Mouse (Mus musculus) CD4-positive helper T cell, adult 2 months (primary cell): ENCODE data around the gene Rassf3.

Experiments
- DNase-seq: peaks from one replicate; pipeline ENCODE4 v3.0.0-alpha.2; 2012; ENCODE audit warnings: low read depth, missing footprints, low spot score

Gene Rassf3

GRCm38 (mm10) chr10:121476190-121476967 lies at the start of gene Rassf3:
Gene Rassf3 (minus strand): TSS chr10:121476347.
- peak; percentile 96 for DNase-seq

GRCm38 (mm10) chr10:121520923-121521585 lies 44.9 kb upstream of the Rassf3 start:
- DNase-seq = peak; percentile 43

GRCm38 (mm10) chr10:121519710-121520109 lies 43.6 kb upstream of the Rassf3 start:
- no peak for DNase-seq

GRCm38 (mm10) chr10:121516008-121516600 lies 40.0 kb upstream of the Rassf3 start:
- DNase-seq = peak; percentile 65

- no peak for DNase-seq
Observed at GRCm38 (mm10) chr10:121509751-121510643, 33.9 kb upstream of the Rassf3 start.

GRCm38 (mm10) chr10:121507755-121508544 lies 31.8 kb upstream of the Rassf3 start:
- DNase-seq = peak; percentile 45

- peak; percentile 91 for DNase-seq
Observed at GRCm38 (mm10) chr10:121506731-121507583, 30.8 kb upstream of the Rassf3 start.

GRCm38 (mm10) chr10:121505929-121506328 lies 29.8 kb upstream of the Rassf3 start:
- DNase-seq = peak; percentile 45

GRCm38 (mm10) chr10:121504973-121505911 lies 29.1 kb upstream of the Rassf3 start:
- DNase-seq = peak; percentile 86

- DNase-seq = peak; percentile 62
Observed at GRCm38 (mm10) chr10:121501160-121501559, 25.0 kb upstream of the Rassf3 start.

GRCm38 (mm10) chr10:121500034-121500433 lies 23.9 kb upstream of the Rassf3 start:
- DNase-seq = no peak

- DNase-seq = no peak
Observed at GRCm38 (mm10) chr10:121499063-121499462, 22.9 kb upstream of the Rassf3 start.

GRCm38 (mm10) chr10:121498481-121498904 lies 22.3 kb upstream of the Rassf3 start:
- DNase-seq = no peak

- peak; percentile 38 for DNase-seq
Observed at GRCm38 (mm10) chr10:121497968-121498367, 21.8 kb upstream of the Rassf3 start.

GRCm38 (mm10) chr10:121496616-121497015 lies 20.5 kb upstream of the Rassf3 start:
- peak; percentile 25 for DNase-seq

GRCm38 (mm10) chr10:121494163-121494425 lies 17.9 kb upstream of the Rassf3 start:
- DNase-seq = peak; percentile 62

GRCm38 (mm10) chr10:121493374-121494162 lies 17.4 kb upstream of the Rassf3 start:
- peak; percentile 28 for DNase-seq
